Mouse (Mus musculus) erythroblast, embryonic 14.5 days (primary cell): ENCODE measurements around the gene Igsf6. TPM values are rescaled to one million over a fixed set of nuclear protein-coding genes. Genes with fewer than 3 reads are reported as not detected.

Experiments
- H3K27me3 ChIP-seq: 2 replicates; pipeline ENCODE4 v1.6.1; 2012; ENCODE audit warnings: inconsistent platforms; ENCODE audit not compliant: control insufficient read depth
- H3K36me3 ChIP-seq: 2 replicates; pipeline ENCODE4 v1.6.1; 2012; ENCODE audit warnings: mild to moderate bottlenecking, inconsistent platforms; ENCODE audit not compliant: control insufficient read depth
- H3K4me1 ChIP-seq: 2 replicates; pipeline ENCODE4 v1.6.1; 2012; ENCODE audit warnings: inconsistent platforms; ENCODE audit not compliant: control insufficient read depth
- H3K4me3 ChIP-seq: replicated peaks from 2 replicates; pipeline ENCODE3; 2012; ENCODE audit warnings: moderate library complexity, mild to moderate bottlenecking, inconsistent platforms
- H3K9me3 ChIP-seq: 2 replicates; pipeline ENCODE4 v1.6.1; 2012; ENCODE audit warnings: low read length, inconsistent platforms, mixed read lengths; ENCODE audit not compliant: control insufficient read depth
- GATA1 ChIP-seq: IDR thresholded peaks from 2 replicates; pipeline ENCODE4 v1.6.1; 2012; ENCODE audit warnings: low read length, inconsistent platforms, mixed read lengths
- TAL1 ChIP-seq: IDR thresholded peaks from 3 replicates; pipeline ENCODE4 v1.6.1; 2012; ENCODE audit warnings: low read length, inconsistent platforms, mixed read lengths
- polyA plus RNA-seq: library from polyadenylated mRNA; stranded (reverse); fragments of >175 nt; gene quantifications from 2 replicates; pipeline ENCODE4 v1.2.3, GENCODE M21; 2012

The Igsf6 gene
- polyA plus RNA-seq, 1 experiment = 0.01 TPM

GRCm38 (mm10) chr7:121072506-121072905 is 1.9 kb downstream of the Igsf6 start:
- H3K4me1 ChIP-seq = no peaks in the 10 kb centered on the region
- no peak overlapping the region for H3K4me3 ChIP-seq
- TF ChIP-seq TAL1 (no peak), GATA1 (no peak)
- H3K36me3 ChIP-seq = peaks cover 57% of the 10 kb centered on the region
- H3K9me3 ChIP-seq = no peaks in the 10 kb centered on the region
- H3K27me3 ChIP-seq = no peaks in the 10 kb centered on the region

- Histone ChIP-seq H3K4me3 (no peak overlapping the region), H3K36me3 (peaks cover 54% of the 10 kb centered on the region), H3K9me3 (no peaks in the 10 kb centered on the region), H3K27me3 (no peaks in the 10 kb centered on the region), H3K4me1 (no peaks in the 10 kb centered on the region)
- no peak for TF ChIP-seq TAL1
- no peak for TF ChIP-seq GATA1
Measured at GRCm38 (mm10) chr7:121071276-121071675, 3.1 kb downstream of the Igsf6 start.

- H3K4me3 ChIP-seq = no peak overlapping the region
Measured at GRCm38 (mm10) chr7:121064309-121064708, 10.1 kb downstream of the Igsf6 start.

GRCm38 (mm10) chr7:121059477-121060218 is 14.7 kb downstream of the Igsf6 start:
- H3K9me3 ChIP-seq = no peaks in the 10 kb centered on the region
- no peaks in the 10 kb centered on the region for H3K27me3 ChIP-seq
- H3K36me3 ChIP-seq = peaks cover 56% of the 10 kb centered on the region
- no peaks in the 10 kb centered on the region for H3K4me1 ChIP-seq
- TF ChIP-seq TAL1 = no peak
- no peak for TF ChIP-seq GATA1
- H3K4me3 ChIP-seq = no peak overlapping the region

More at GRCm38 (mm10) chr7:121064309-121064708, 10.1 kb downstream of the Igsf6 start:
- H3K9me3 ChIP-seq = no peaks in the 10 kb centered on the region
- no peaks in the 10 kb centered on the region for H3K27me3 ChIP-seq
- TF ChIP-seq GATA1 = no peak
- no peak for TF ChIP-seq TAL1
- peaks cover 43% of the 10 kb centered on the region for H3K36me3 ChIP-seq
- no peaks in the 10 kb centered on the region for H3K4me1 ChIP-seq

GRCm38 (mm10) chr7:121053071-121053470 is 21.3 kb downstream of the Igsf6 start:
- no peaks in the 10 kb centered on the region for H3K9me3 ChIP-seq
- H3K4me1 ChIP-seq = no peaks in the 10 kb centered on the region
- TF ChIP-seq GATA1 (no peak), TAL1 (no peak)
- peaks cover 60% of the 10 kb centered on the region for H3K36me3 ChIP-seq
- no peaks in the 10 kb centered on the region for H3K27me3 ChIP-seq
- H3K4me3 ChIP-seq = no peak overlapping the region

- no peaks in the 10 kb centered on the region; the same call in 1 of the 2 replicates for H3K4me1 ChIP-seq
- TF ChIP-seq TAL1 (no peak), GATA1 (no peak)
- no peaks in the 10 kb centered on the region for H3K27me3 ChIP-seq
- H3K9me3 ChIP-seq = no peaks in the 10 kb centered on the region
- peaks cover 23% of the 10 kb centered on the region for H3K36me3 ChIP-seq
- no peak overlapping the region for H3K4me3 ChIP-seq
Measured at GRCm38 (mm10) chr7:121047624-121048023, 26.7 kb downstream of the Igsf6 start.

- Histone ChIP-seq H3K9me3 (no peaks in the 10 kb centered on the region), H3K36me3 (peaks cover 12% of the 10 kb centered on the region), H3K4me3 (no peak overlapping the region), H3K27me3 (no peaks in the 10 kb centered on the region), H3K4me1 (peaks cover 7% of the 10 kb centered on the region)
- TF ChIP-seq GATA1 (no peak), TAL1 (no peak)
Measured at GRCm38 (mm10) chr7:121045671-121046453, 28.5 kb downstream of the Igsf6 start.

- no peaks in the 10 kb centered on the region for H3K9me3 ChIP-seq
- no peaks in the 10 kb centered on the region for H3K27me3 ChIP-seq
- H3K36me3 ChIP-seq = peaks cover 4% of the 10 kb centered on the region
- no peak for TF ChIP-seq TAL1
- TF ChIP-seq GATA1 = no peak
- no peak overlapping the region for H3K4me3 ChIP-seq
- H3K4me1 ChIP-seq = peaks cover 18% of the 10 kb centered on the region
Measured at GRCm38 (mm10) chr7:121044251-121044650, 30.1 kb downstream of the Igsf6 start.

GRCm38 (mm10) chr7:121043510-121043909 is 30.9 kb downstream of the Igsf6 start:
- Histone ChIP-seq H3K4me3 (no peak overlapping the region), H3K9me3 (no peaks in the 10 kb centered on the region), H3K4me1 (peaks cover 18% of the 10 kb centered on the region), H3K27me3 (no peaks in the 10 kb centered on the region), H3K36me3 (peaks cover 2% of the 10 kb centered on the region)
- TF ChIP-seq TAL1 (no peak), GATA1 (no peak)
